Mouse (Mus musculus) retina, postnatal 1 day (tissue): ENCODE data around the gene Gm4064.
"Not testable (repeated sequence)": the region's sequence is repeated elsewhere in the genome, so short reads cannot be mapped to it uniquely, and the experiment has no call there.

Experiments used
- DNase-seq: peaks from one replicate; pipeline ENCODE4 v3.0.0-alpha.2; 2012

Gene Gm4064

GRCm38 (mm10) chrY:2796105-2796504 lies at the start of gene Gm4064:
Gene Gm4064, minus strand, starts transcription at chrY:2796205.
- not testable (repeated sequence) for DNase-seq

GRCm38 (mm10) chrY:2830380-2830779 lies 34.4 kb upstream of the Gm4064 start, which contains the start of the genes Rbmy and Gm10256:
Gene Rbmy, plus strand, starts transcription at chrY:2830680.
Gene Gm10256, plus strand, starts transcription at chrY:2830699.
- not testable (repeated sequence) for DNase-seq
